Mouse (Mus musculus) forebrain, embryonic 14.5 days (tissue): Measurements from ENCODE around the gene Vps13c. TPM values are rescaled to one million over a fixed set of nuclear protein-coding genes. Genes with fewer than 3 reads are reported as not detected.

ENCODE experiments used
- polyA plus RNA-seq: library from polyadenylated mRNA; unstranded; fragments of >200 nt; fragmentation: Nextera tagmentation; extraction: Ambion mirVana; gene quantifications from 2 replicates; pipeline ENCODE4 v1.2.1, GENCODE M21; 2014

The Vps13c gene
- polyA plus RNA-seq, 1 experiment from 2014 or later, result 8.3 TPM

Other genes with a start within 250 kb of the Vps13c start
- gene C2cd4b, start 81.0 kb upstream of the Vps13c start, polyA plus RNA-seq, result 0.41 and 0.48 TPM in 2 replicates
- 0.24 TPM in 1 of 2 replicates, not detected in the other for gene C2cd4a, start 8.1 kb upstream of the Vps13c start, polyA plus RNA-seq